Mouse (Mus musculus): ENCODE measurements around the gene Sla2.

DNA sequence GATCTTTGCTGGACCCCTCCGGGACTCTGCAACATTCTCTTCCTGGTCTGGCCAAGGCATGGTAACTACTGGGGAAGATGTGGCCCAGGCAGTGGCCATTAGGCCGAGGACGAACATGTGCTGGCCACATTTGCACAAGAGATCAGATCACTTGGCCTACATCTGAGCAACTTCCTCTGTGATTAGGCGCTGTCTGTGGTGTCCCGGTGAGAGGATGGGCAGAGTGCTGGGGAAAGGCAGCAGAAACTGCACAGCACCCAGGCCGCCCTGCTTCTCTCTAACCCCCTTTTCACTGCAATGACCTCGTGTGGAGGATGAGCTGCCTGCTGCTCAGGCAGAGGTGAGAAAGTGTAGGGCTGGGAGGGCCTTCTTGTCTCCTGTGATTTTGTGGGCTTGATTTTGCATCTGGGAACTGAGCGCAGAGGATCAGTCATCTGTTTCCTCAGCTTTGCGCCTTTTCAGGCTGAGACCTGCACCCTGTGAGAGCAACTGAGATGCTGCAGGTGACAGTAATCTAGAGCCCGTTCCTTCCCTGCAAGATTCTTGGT is 834 bp downstream of the Sla2 start:
- no peak for TF ChIP-seq CTCF (conservative IDR thresholded peaks at IDR 0.05 in 1 of 2, IDR thresholded peaks at IDR 0.05 in 1 of 2; ENCODE audit: low read depth in 2 of 2, low read length in 2 of 2)
- no peak for TF ChIP-seq POLR2A (IDR thresholded peaks at IDR 0.05; ENCODE audit: low read depth, low read length)
- no peak for TF ChIP-seq IRF4 (IDR thresholded peaks at IDR 0.05; ENCODE audit: low read depth, low read length)
- TF ChIP-seq ZNF384 (IDR thresholded peaks at IDR 0.05; ENCODE audit: low read depth, low read length) = no peak
- no peak for TF ChIP-seq UBTF (IDR thresholded peaks at IDR 0.05; ENCODE audit: low read depth, low read length)
- no peak for TF ChIP-seq TCF12 (IDR thresholded peaks at IDR 0.05; ENCODE audit: low read depth, low read length)
- TF ChIP-seq JUN (IDR thresholded peaks at IDR 0.05; ENCODE audit: insufficient read depth, low read depth, low read length) = no peak
